Comparison of ENCODE assay signal across 27 mouse cellular contexts in the genomic region with DNA sequence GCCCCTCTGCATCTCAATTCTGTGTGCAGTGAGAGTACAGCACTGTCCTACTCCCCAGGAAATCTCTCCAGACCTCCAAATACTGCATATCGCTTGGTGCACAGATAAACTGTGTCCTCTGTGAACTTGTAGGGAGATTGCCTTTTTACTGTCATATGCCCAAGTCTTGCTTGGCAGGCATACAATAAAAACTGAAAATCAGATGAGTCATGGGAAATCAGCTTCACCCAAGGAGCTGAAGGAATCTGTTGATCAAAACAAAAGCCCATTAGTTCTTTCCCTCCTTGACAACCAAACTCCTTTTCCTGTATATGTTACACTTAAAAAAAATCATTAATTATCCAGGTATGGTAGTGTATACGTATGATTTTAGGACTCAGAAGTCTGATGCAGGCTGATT. TPM values are rescaled to one million over a fixed set of nuclear protein-coding genes. Genes with fewer than 3 reads are reported as not detected.
DNase-seq lines count a peak whose midpoint lies in the region; ATAC-seq and TF ChIP-seq lines count a peak whose summit lies in the region.
"Had no signal": no experiment of that assay in that cellular context is flagged by ENCODE, and none has a peak within 500 bp of the region (broad histone marks: within the 10 kb centered on the region; RNA-seq: fewer than 3 reads in every experiment).

No protein-coding gene starts in this region.

- H3K4me3 ChIP-seq in kidney, adult 2 months (ENCODE audit: insufficient read depth, low read depth, low read length) = no peak overlapping the region
- no peak overlapping the region for H3K4me3 ChIP-seq in midbrain, embryonic 11.5 days (ENCODE audit: low read depth, low read length)
- H3K4me3 ChIP-seq in midbrain, postnatal 0 days (ENCODE audit: low read depth, low read length) = no peak overlapping the region
- H3K4me3 ChIP-seq: forebrain, embryonic 13.5 days; heart, embryonic 13.5 days; limb, embryonic 10.5 days; midbrain, embryonic 12.5 days; neural tube, embryonic 13.5 days had no signal

- whole genome bisulfite sequencing in kidney, adult 2 months = 71% methylated on average over 2 of the region's 2 CpGs
- WGBS in midbrain, embryonic 11.5 days = 95% methylated on average over 2 of the region's 2 CpGs
- WGBS in midbrain, postnatal 0 days = 80% methylated on average over 2 of the region's 2 CpGs

- no peaks in the 10 kb centered on the region for H3K27me3 ChIP-seq in kidney, adult 2 months (replicated peaks; ENCODE audit: control insufficient read depth, insufficient read depth, low read length)
- H3K27me3 ChIP-seq in midbrain, embryonic 11.5 days (ENCODE audit: control insufficient read depth, insufficient read depth, low read length) = no peaks in the 10 kb centered on the region
- H3K27me3 ChIP-seq in midbrain, postnatal 0 days (ENCODE audit: insufficient read depth, low read length) = no peaks in the 10 kb centered on the region
- H3K27me3 ChIP-seq: CH12.LX; forebrain, embryonic 13.5 days; heart, embryonic 13.5 days; midbrain, embryonic 12.5 days; neural tube, embryonic 13.5 days had no signal

- H3K36me3 ChIP-seq in kidney, adult 2 months (ENCODE audit: control insufficient read depth, insufficient read depth, low read length) = no peaks in the 10 kb centered on the region
- no peaks in the 10 kb centered on the region for H3K36me3 ChIP-seq in midbrain, embryonic 11.5 days (ENCODE audit: control insufficient read depth, insufficient read depth, low read length)
- H3K36me3 ChIP-seq in midbrain, postnatal 0 days (ENCODE audit: insufficient read depth, low read length) = no peaks in the 10 kb centered on the region
- H3K36me3 ChIP-seq: heart, embryonic 13.5 days; limb, embryonic 10.5 days; midbrain, embryonic 12.5 days; neural tube, embryonic 13.5 days had no signal

- H3K4me2 ChIP-seq in midbrain, embryonic 11.5 days = no peak overlapping the region
- H3K4me2 ChIP-seq in midbrain, postnatal 0 days (ENCODE audit: low read depth, low read length, poor library complexity, severe bottlenecking) = no peak overlapping the region
- H3K4me2 ChIP-seq: forebrain, embryonic 13.5 days; heart, embryonic 13.5 days; liver, embryonic 11.5 days; lung, embryonic 14.5 days; midbrain, embryonic 12.5 days; neural tube, embryonic 13.5 days had no signal

- no peak for TF ChIP-seq CTCF in kidney, adult 2 months (conservative IDR thresholded peaks at IDR 0.05; ENCODE audit: insufficient read depth, insufficient read length, low read depth, low read length)
- no peak for TF ChIP-seq CTCF in midbrain, postnatal 0 days (IDR thresholded peaks at IDR 0.05)

- no peak for ATAC-seq in midbrain, embryonic 11.5 days (ENCODE audit: low FRiP score)
- no peak for ATAC-seq in midbrain, postnatal 0 days (ENCODE audit: low FRiP score)
- ATAC-seq: forebrain, embryonic 13.5 days; hindbrain, embryonic 16.5 days; intestine, embryonic 16.5 days had no signal

- H3K4me1 ChIP-seq in kidney, adult 2 months (ENCODE audit: control insufficient read depth, insufficient read depth, low read length) = no peaks in the 10 kb centered on the region
- H3K4me1 ChIP-seq in midbrain, embryonic 11.5 days (ENCODE audit: control insufficient read depth, insufficient read depth, low read length) = no peaks in the 10 kb centered on the region
- no peaks in the 10 kb centered on the region for H3K4me1 ChIP-seq in midbrain, postnatal 0 days (ENCODE audit: insufficient read depth, low read length)
- H3K4me1 ChIP-seq: forebrain, embryonic 13.5 days; limb, embryonic 10.5 days; midbrain, embryonic 12.5 days; neural tube, embryonic 13.5 days had no signal

- no peak overlapping the region for H3K27ac ChIP-seq in kidney, adult 2 months (ENCODE audit: insufficient read depth, low read depth, low read length)
- H3K27ac ChIP-seq in midbrain, embryonic 11.5 days (ENCODE audit: low read depth, low read length) = no peak overlapping the region
- H3K27ac ChIP-seq in midbrain, postnatal 0 days (ENCODE audit: low read depth, low read length) = no peak overlapping the region
- H3K27ac ChIP-seq: forebrain, embryonic 13.5 days; heart, embryonic 13.5 days; limb, embryonic 10.5 days; midbrain, embryonic 12.5 days; neural tube, embryonic 13.5 days had no signal

- no peak overlapping the region for H3K9ac ChIP-seq in midbrain, embryonic 11.5 days (ENCODE audit: low read length)
- H3K9ac ChIP-seq in midbrain, postnatal 0 days (replicated peaks; ENCODE audit: low read length, poor library complexity, severe bottlenecking) = no peak overlapping the region
- H3K9ac ChIP-seq: forebrain, embryonic 13.5 days; heart, embryonic 13.5 days; lung, embryonic 14.5 days; midbrain, embryonic 12.5 days; neural tube, embryonic 13.5 days had no signal

- TF ChIP-seq POLR2A in kidney, adult 2 months (IDR thresholded peaks at IDR 0.05; ENCODE audit: low read depth, low read length) = no peak

- no peaks in the 10 kb centered on the region for H3K9me3 ChIP-seq in midbrain, embryonic 11.5 days (ENCODE audit: control insufficient read depth, low read length)
- H3K9me3 ChIP-seq in midbrain, postnatal 0 days (ENCODE audit: low read length) = no peaks in the 10 kb centered on the region
- H3K9me3 ChIP-seq: forebrain, embryonic 13.5 days; heart, embryonic 13.5 days; limb, embryonic 10.5 days; midbrain, embryonic 12.5 days; neural tube, embryonic 13.5 days had no signal

- DNase-seq in adrenal gland, postnatal 10 days = peak; percentile 28
- DNase-seq in adrenal gland, postnatal 25 days = no peak
- peak; percentile 37 for DNase-seq in kidney, adult 2 months
- no peak for DNase-seq in kidney, postnatal 10 days
- DNase-seq in midbrain, embryonic 11.5 days (ENCODE audit: low spot score, missing footprints) = peak; percentile 54
- no peak for DNase-seq in midbrain, postnatal 0 days (ENCODE audit: low spot score)
- DNase-seq in skeletal muscle tissue, adult 2 months (ENCODE audit: low read depth, low spot score) = peak; percentile 13
- no peak for DNase-seq in frontal cortex, postnatal 36 days (ENCODE audit: low spot score in 2 of 2)
- DNase-seq: cerebellum, adult 18-20 months; cerebellum, postnatal 36 days; gastrocnemius, postnatal 25 days; kidney, postnatal 25 days; lung, embryonic 14.5 days; spleen, adult 18-20 months; thymus, adult 2 months had no signal

RNA-seq across cellular contexts. Expression of a gene that starts 31.7 kb away (rescaled TPM):
- total RNA-seq in adrenal gland, postnatal 10 days (2021) = 1,000 to 10,000 TPM in 1 of 2 experiments, 100 to 1,000 TPM in 1; 143 to 1,372 TPM
- 1,274 and 2,079 TPM in 2 replicates for total RNA-seq in adrenal gland, postnatal 25 days (2021)
- 3.2 and 4.0 TPM in 2 replicates for polyA plus RNA-seq in kidney, adult 2 months (2012; rRNA removed)
- polyA plus RNA-seq in midbrain, embryonic 11.5 days (2014; fragmentation: Nextera tagmentation; extraction: Ambion mirVana) = not detected in 2 replicates
- not detected in 2 replicates for total RNA-seq in midbrain, postnatal 0 days (2014; rRNA removed)
- polyA plus RNA-seq in midbrain, postnatal 0 days (2015; fragmentation: Nextera tagmentation; extraction: Ambion mirVana) = 0.20 TPM in 1 of 2 replicates, not detected in the other
- total RNA-seq: gastrocnemius, postnatal 25 days; hematopoietic stem cell, adult 5-6 weeks; layer of hippocampus, postnatal 10 days; MEL had no signal
- polyA plus RNA-seq: forebrain, embryonic 13.5 days; heart, embryonic 13.5 days; limb, embryonic 10.5 days; lung, embryonic 14.5 days; midbrain, embryonic 12.5 days; neural tube, embryonic 13.5 days had no signal

RNA-seq across cellular contexts. Expression of a gene that starts 32.2 kb away (rescaled TPM):
- total RNA-seq in adrenal gland, postnatal 10 days (2021) = 10 to 100 TPM; 35.9 to 49.7 TPM
- total RNA-seq in adrenal gland, postnatal 25 days (2021) = 21.5 and 27.4 TPM in 2 replicates
- polyA plus RNA-seq in kidney, adult 2 months (2012; rRNA removed) = 24.4 and 32.4 TPM in 2 replicates
- polyA plus RNA-seq in midbrain, embryonic 11.5 days (2014; fragmentation: Nextera tagmentation; extraction: Ambion mirVana) = 63.7 and 64.1 TPM in 2 replicates
- total RNA-seq in midbrain, postnatal 0 days (2014; rRNA removed) = 42.9 and 51.4 TPM in 2 replicates
- 80.6 and 86.0 TPM in 2 replicates for polyA plus RNA-seq in midbrain, postnatal 0 days (2015; fragmentation: Nextera tagmentation; extraction: Ambion mirVana)

RNA-seq across cellular contexts. Expression of a gene that starts 59.8 kb away (rescaled TPM):
- 10 to 100 TPM; 84.6 to 85.5 TPM for total RNA-seq in adrenal gland, postnatal 10 days (2021)
- total RNA-seq in adrenal gland, postnatal 25 days (2021) = 127 and 139 TPM in 2 replicates
- 40.1 and 42.2 TPM in 2 replicates for polyA plus RNA-seq in kidney, adult 2 months (2012; rRNA removed)
- polyA plus RNA-seq in midbrain, embryonic 11.5 days (2014; fragmentation: Nextera tagmentation; extraction: Ambion mirVana) = 11.7 and 14.2 TPM in 2 replicates
- total RNA-seq in midbrain, postnatal 0 days (2014; rRNA removed) = 9.5 and 13.8 TPM in 2 replicates
- polyA plus RNA-seq in midbrain, postnatal 0 days (2015; fragmentation: Nextera tagmentation; extraction: Ambion mirVana) = 15.0 and 15.4 TPM in 2 replicates

Comparison
In these comparisons a context has a peak if more than half of its experiments do, and no peak if none do; other contexts are left out.
1. DNase-seq: peak in adrenal gland, postnatal 10 days (single experiment), kidney, adult 2 months (single experiment), midbrain, embryonic 11.5 days (single experiment) and skeletal muscle tissue, adult 2 months (single experiment); none in adrenal gland, postnatal 25 days (single experiment), kidney, postnatal 10 days (single experiment), midbrain, postnatal 0 days (single experiment) and frontal cortex, postnatal 36 days (0 of 2).
2. RNA of a gene that starts 31.7 kb away (total RNA-seq): 143 to 1,372 TPM in adrenal gland, postnatal 10 days and 1,274 to 2,079 TPM in adrenal gland, postnatal 25 days; not detected in midbrain, postnatal 0 days; every median in the first group is over 100 times any median in the second.